Mouse (Mus musculus): ENCODE results near the gene Egfl8.

Gene Egfl8

GRCm38 (mm10) chr17:34648141-34648890, 32.5 kb upstream of the Egfl8 start:
- DNase-seq (ENCODE audit: low spot score in 2 of 2): no peak

GRCm38 (mm10) chr17:34646906-34647787, 31.4 kb upstream of the Egfl8 start, which contains the start of gene Atf6b:
Atf6b (plus strand) TSS chr17:34647146.
- DNase-seq (ENCODE audit: low spot score in 2 of 2): peak; percentile 93 to 95

- DNase-seq (ENCODE audit: low spot score in 2 of 2): no peak
Observed at GRCm38 (mm10) chr17:34645831-34646511, 30.2 kb upstream of the Egfl8 start.

GRCm38 (mm10) chr17:34645256-34645829, 29.6 kb upstream of the Egfl8 start:
- DNase-seq (ENCODE audit: low spot score in 2 of 2): no peak

GRCm38 (mm10) chr17:34644608-34645007, 28.8 kb upstream of the Egfl8 start, which contains the start of gene Fkbpl:
Fkbpl (plus strand) TSS chr17:34644764.
- peak; percentile 91 to 93 for DNase-seq (ENCODE audit: low spot score in 2 of 2)

GRCm38 (mm10) chr17:34643944-34644343, 28.2 kb upstream of the Egfl8 start:
- DNase-seq (ENCODE audit: low spot score in 2 of 2): no peak

- no peak for DNase-seq (ENCODE audit: low spot score in 2 of 2)
Observed at GRCm38 (mm10) chr17:34643379-34643778, 27.6 kb upstream of the Egfl8 start.

- DNase-seq (ENCODE audit: low spot score in 2 of 2): no peak
Observed at GRCm38 (mm10) chr17:34641945-34642344, 26.2 kb upstream of the Egfl8 start.

- no peak for DNase-seq (ENCODE audit: low spot score in 2 of 2)
Observed at GRCm38 (mm10) chr17:34640778-34641601, 25.2 kb upstream of the Egfl8 start.

- DNase-seq (ENCODE audit: low spot score in 2 of 2): no peak
Observed at GRCm38 (mm10) chr17:34639461-34640255, 23.9 kb upstream of the Egfl8 start.

- no peak for DNase-seq (ENCODE audit: low spot score in 2 of 2)
Observed at GRCm38 (mm10) chr17:34637459-34637858, 21.7 kb upstream of the Egfl8 start.

GRCm38 (mm10) chr17:34635671-34636070, 19.9 kb upstream of the Egfl8 start:
- no peak for DNase-seq (ENCODE audit: low spot score in 2 of 2)

GRCm38 (mm10) chr17:34632261-34632691, 16.5 kb upstream of the Egfl8 start:
- peak in 1 of 2 experiments; percentile 76 for DNase-seq (ENCODE audit: low spot score in 2 of 2)

- no peak for DNase-seq (ENCODE audit: low spot score in 2 of 2)
Observed at GRCm38 (mm10) chr17:34631647-34632046, 15.9 kb upstream of the Egfl8 start.

- no peak for DNase-seq (ENCODE audit: low spot score in 2 of 2)
Observed at GRCm38 (mm10) chr17:34630761-34631301, 15.1 kb upstream of the Egfl8 start.

GRCm38 (mm10) chr17:34629796-34630603, 14.2 kb upstream of the Egfl8 start:
- no peak for DNase-seq (ENCODE audit: low spot score in 2 of 2)

GRCm38 (mm10) chr17:34629221-34629751, 13.5 kb upstream of the Egfl8 start, which contains the start of gene Prrt1:
Prrt1 (plus strand) TSS chr17:34629533.
- no peak for DNase-seq (ENCODE audit: low spot score in 2 of 2)

- DNase-seq (ENCODE audit: low spot score in 2 of 2): no peak
Observed at GRCm38 (mm10) chr17:34628644-34628967, 12.8 kb upstream of the Egfl8 start.

All from spleen, postnatal 4 days (tissue).